Mouse (Mus musculus): ENCODE measurements around the gene Efna1.

GRCm38 (mm10) chr3:89232614-89233013, 48.3 kb downstream of the Efna1 start:
- TF ChIP-seq CTCF (IDR thresholded peaks at IDR 0.05; ENCODE audit: low read depth, low read length), result no peak
- no peak for TF ChIP-seq POLR2A (IDR thresholded peaks at IDR 0.05; ENCODE audit: extremely low read depth, insufficient read depth, low read length)
